Mouse (Mus musculus) left cerebral cortex, adult 2 months (tissue): Measurements from ENCODE around the gene Zc2hc1c. TPM values are rescaled to one million over a fixed set of nuclear protein-coding genes. Genes with fewer than 3 reads are reported as not detected.

ENCODE experiments used
- DNase-seq, 2 experiments: peaks; one replicate each; pipeline ENCODE4 v3.0.0; 2021 to 2022; ENCODE audit warnings: low spot score in 2 of 2, mixed read lengths in 1 of 2; ENCODE audit errors: extremely low spot score in 1 of 2
- H3K27ac ChIP-seq: fragments of 200-600 bp; 2 replicates; pipeline ENCODE4 v1.8.1; 2022
- H3K4me3 ChIP-seq: fragments of 200-600 bp; 2 replicates; pipeline ENCODE4 v1.8.1; 2022
- CTCF ChIP-seq: fragments of 200-600 bp; IDR thresholded peaks from 2 replicates; pipeline ENCODE4 v1.8.1; 2022; ENCODE audit warnings: antibody characterized with exemption, mild to moderate bottlenecking, moderate library complexity
- intact Hi-C: fragments of 180-260 bp; cut with DNase I; formaldehyde crosslinking; loops from one replicate; pipeline ENCODE4 v1.15.1; 2025
- long read RNA-seq, 2 experiments: library from polyadenylated mRNA; stranded (forward); transcript quantifications; one replicate each; pipeline ENCODE4 v2.0.0; 2021; ENCODE audit warnings: borderline mapping rate in 2 of 2
- total RNA-seq, 2 experiments: library from RNA; stranded (reverse); gene quantifications; 2 replicates each; pipeline ENCODE4 v1.2.3; 2021

Zc2hc1c gene
- 1 to 10 TPM; 2.0 to 2.8 TPM for total RNA-seq
- long read RNA-seq, experiment 1, full-length matches to known transcripts = 5 of 7 reads
- long read RNA-seq, experiment 1, partial matches to known transcripts = 2 of 7 reads
- long read RNA-seq, experiment 1, other reads (novel, unspliced or antisense) = 0 of 7 reads
- long read RNA-seq, experiment 2, full-length matches to known transcripts = 5 of 6 reads
- long read RNA-seq, experiment 2, partial matches to known transcripts = 1 of 6 reads
- long read RNA-seq, experiment 2, other reads (novel, unspliced or antisense) = 0 of 6 reads

- peak; percentile 73 to 84 for DNase-seq
- intact Hi-C loops = loop anchor here (1.0 kb wide), 1 partner anchor 8 kb away; no protein-coding TSS in a partner anchor
Observed at GRCm38 (mm10) chr12:85288486-85289156, at the start of gene Zc2hc1c. Zc2hc1c (plus strand) TSS chr12:85288591.

GRCm38 (mm10) chr12:85252083-85252482 lies 36.3 kb upstream of the Zc2hc1c start:
- TF ChIP-seq CTCF = no peak
- no peak for DNase-seq
- Histone ChIP-seq H3K27ac (no peak overlapping the region), H3K4me3 (no peak overlapping the region)
- intact Hi-C loops = no loop called here

More at GRCm38 (mm10) chr12:85288486-85289156, at the start of gene Zc2hc1c:
- peak within 1 kb of the TSS; percentile 58 for H3K4me3 ChIP-seq
- H3K27ac ChIP-seq = peak within 1 kb of the TSS; percentile 51
- no peak for TF ChIP-seq CTCF

- Histone ChIP-seq H3K4me3 (no peak overlapping the region), H3K27ac (no peak overlapping the region)
- DNase-seq = no peak
- TF ChIP-seq CTCF = no peak
- intact Hi-C loops = no loop called here
Observed at GRCm38 (mm10) chr12:85256074-85256751, 32.2 kb upstream of the Zc2hc1c start.

- Histone ChIP-seq H3K27ac (no peak overlapping the region), H3K4me3 (no peak overlapping the region)
- no peak for DNase-seq
- no peak for TF ChIP-seq CTCF
- intact Hi-C loops = no loop called here
Observed at GRCm38 (mm10) chr12:85257008-85257639, 31.3 kb upstream of the Zc2hc1c start.

- Histone ChIP-seq H3K27ac (no peak overlapping the region), H3K4me3 (no peak overlapping the region)
- intact Hi-C loops = no loop called here
- DNase-seq = no peak
- no peak for TF ChIP-seq CTCF
Observed at GRCm38 (mm10) chr12:85262489-85262888, 25.9 kb upstream of the Zc2hc1c start.

GRCm38 (mm10) chr12:85263190-85263589 lies 25.2 kb upstream of the Zc2hc1c start:
- DNase-seq = peak in 1 of 2 experiments; percentile 13
- Histone ChIP-seq H3K4me3 (no peak overlapping the region), H3K27ac (no peak overlapping the region)
- TF ChIP-seq CTCF = no peak
- intact Hi-C loops = no loop called here

- TF ChIP-seq CTCF = no peak
- H3K4me3 ChIP-seq = no peak overlapping the region
- intact Hi-C loops = no loop called here
- DNase-seq = no peak
- no peak overlapping the region for H3K27ac ChIP-seq
Observed at GRCm38 (mm10) chr12:85264531-85264930, 23.9 kb upstream of the Zc2hc1c start.

- Histone ChIP-seq H3K4me3 (no peak overlapping the region), H3K27ac (no peak overlapping the region)
- no peak for DNase-seq
- intact Hi-C loops = no loop called here
- no peak for TF ChIP-seq CTCF
Observed at GRCm38 (mm10) chr12:85264940-85265339, 23.5 kb upstream of the Zc2hc1c start.

GRCm38 (mm10) chr12:85266248-85266647 lies 22.1 kb upstream of the Zc2hc1c start:
- DNase-seq = no peak
- no peak for TF ChIP-seq CTCF
- Histone ChIP-seq H3K27ac (no peak overlapping the region), H3K4me3 (no peak overlapping the region)
- intact Hi-C loops = no loop called here

GRCm38 (mm10) chr12:85269821-85270220 lies 18.6 kb upstream of the Zc2hc1c start:
- no peak for DNase-seq
- intact Hi-C loops = no loop called here
- no peak for TF ChIP-seq CTCF
- H3K4me3 ChIP-seq = peak overlapping the region; percentile 78
- peak overlapping the region; percentile 84 for H3K27ac ChIP-seq

- Histone ChIP-seq H3K27ac (peak within 1 kb of the TSS; percentile 84), H3K4me3 (peak within 1 kb of the TSS; percentile 78)
- DNase-seq = peak; percentile 87 to 89
- intact Hi-C loops = no loop called here
- peak; percentile 43 for TF ChIP-seq CTCF
Observed at GRCm38 (mm10) chr12:85270319-85270718, 18.1 kb upstream of the Zc2hc1c start, which contains the start of gene Mlh3. Mlh3 (minus strand) TSS chr12:85270599.
